Mouse (Mus musculus) heart, adult 2 months (tissue): ENCODE data around the gene Pnkd.

Experiments
- CTCF ChIP-seq: fragments of 200-600 bp; IDR thresholded peaks from 2 replicates; pipeline ENCODE4 v1.8.1; 2022; ENCODE audit warnings: antibody characterized with exemption, mild to moderate bottlenecking, moderate library complexity
- EP300 ChIP-seq: fragments of 200-500 bp; IDR thresholded peaks from 2 replicates; pipeline ENCODE4 v1.6.1; 2011; ENCODE audit warnings: low read depth, low read length, control low read depth; ENCODE audit not compliant: insufficient read depth
- POLR2A ChIP-seq: fragments of 200-500 bp; IDR thresholded peaks from 2 replicates; pipeline ENCODE4 v1.6.1; 2011; ENCODE audit warnings: mild to moderate bottlenecking, low read depth, low read length, control low read depth; ENCODE audit not compliant: insufficient read depth

DNA sequence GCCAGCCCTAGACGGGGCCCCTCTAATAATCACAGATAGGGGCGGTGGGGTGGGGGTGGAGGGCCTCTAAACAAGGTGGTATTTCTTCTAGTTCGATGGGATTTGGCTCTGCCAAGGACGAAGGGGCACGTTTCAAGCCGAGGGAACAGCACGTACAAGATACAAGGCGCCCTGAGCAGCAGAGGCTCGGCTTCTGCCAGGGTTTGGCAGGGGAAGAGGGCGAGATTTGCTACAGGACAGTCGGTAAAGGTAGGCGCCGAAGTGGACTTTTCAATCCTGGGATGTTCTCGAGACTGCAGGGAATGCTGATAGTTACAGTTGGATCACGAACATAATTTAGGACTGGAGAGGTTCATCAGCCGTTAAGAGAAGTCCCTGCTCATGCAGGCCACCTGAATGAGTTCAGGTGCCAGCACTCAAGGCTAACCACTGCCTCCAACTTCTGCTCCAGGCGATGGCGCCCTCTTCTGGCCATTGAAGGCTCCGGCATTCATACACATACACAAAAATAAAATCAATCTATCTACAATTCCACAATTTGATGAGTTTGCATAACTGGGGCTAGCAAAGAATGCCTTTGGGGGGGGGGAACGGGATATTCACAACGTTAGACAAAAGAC lies 105.7 kb downstream of the Pnkd start:
- peak; percentile 75 for TF ChIP-seq CTCF
- TF ChIP-seq EP300 = no peak
- 0 out of 2 replicates have a peak, but pooled peaks have one; percentile 11 for TF ChIP-seq POLR2A
